Mouse (Mus musculus): Measurements from ENCODE around the gene Trmt112. TPM values are rescaled to one million over a fixed set of nuclear protein-coding genes. Genes with fewer than 3 reads are reported as not detected.
"Not testable (repeated sequence)": the region's sequence is repeated elsewhere in the genome, so short reads cannot be mapped to it uniquely, and the experiment has no call there.

The Trmt112 gene
- total RNA-seq, 2 experiments from 2014 or later, result 34.4 to 36.5 TPM

DNA sequence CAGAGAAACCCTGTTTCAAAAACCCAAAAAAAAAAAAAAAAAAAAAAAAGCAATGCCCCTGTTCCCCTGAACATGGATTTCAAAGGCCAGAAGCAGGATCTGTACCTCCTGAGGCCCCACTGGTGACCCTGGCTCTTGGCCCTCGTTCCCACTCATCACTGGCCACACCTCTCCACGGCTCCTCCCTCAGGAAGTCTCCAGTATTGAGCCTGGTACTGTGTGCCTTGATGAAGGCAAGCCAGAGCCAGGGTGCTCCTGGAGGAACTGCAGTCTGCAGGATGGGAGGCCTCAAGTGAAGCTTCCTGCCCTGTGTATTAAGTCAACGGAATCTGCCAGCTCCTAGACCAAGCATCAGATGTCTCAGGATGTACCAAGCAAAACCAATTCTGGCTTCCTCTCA lies 3.3 kb upstream of the Trmt112 start:
- intact Hi-C loops (cut with DNase I), result loop anchor here (5.0 kb wide), 1 partner anchor 49 kb away; the partner anchor contains the start of gene Ccdc88b
- DNase-seq (ENCODE audit: low spot score in 2 of 2), result no peak

- intact Hi-C loops (cut with DNase I), result loop anchor here (5.0 kb wide), 1 partner anchor 50 kb away; the partner anchor contains the start of gene Ccdc88b
These were observed 2.4 kb upstream of the Trmt112 start for GRCm38 (mm10) chr19:6907094-6907493.

DNA sequence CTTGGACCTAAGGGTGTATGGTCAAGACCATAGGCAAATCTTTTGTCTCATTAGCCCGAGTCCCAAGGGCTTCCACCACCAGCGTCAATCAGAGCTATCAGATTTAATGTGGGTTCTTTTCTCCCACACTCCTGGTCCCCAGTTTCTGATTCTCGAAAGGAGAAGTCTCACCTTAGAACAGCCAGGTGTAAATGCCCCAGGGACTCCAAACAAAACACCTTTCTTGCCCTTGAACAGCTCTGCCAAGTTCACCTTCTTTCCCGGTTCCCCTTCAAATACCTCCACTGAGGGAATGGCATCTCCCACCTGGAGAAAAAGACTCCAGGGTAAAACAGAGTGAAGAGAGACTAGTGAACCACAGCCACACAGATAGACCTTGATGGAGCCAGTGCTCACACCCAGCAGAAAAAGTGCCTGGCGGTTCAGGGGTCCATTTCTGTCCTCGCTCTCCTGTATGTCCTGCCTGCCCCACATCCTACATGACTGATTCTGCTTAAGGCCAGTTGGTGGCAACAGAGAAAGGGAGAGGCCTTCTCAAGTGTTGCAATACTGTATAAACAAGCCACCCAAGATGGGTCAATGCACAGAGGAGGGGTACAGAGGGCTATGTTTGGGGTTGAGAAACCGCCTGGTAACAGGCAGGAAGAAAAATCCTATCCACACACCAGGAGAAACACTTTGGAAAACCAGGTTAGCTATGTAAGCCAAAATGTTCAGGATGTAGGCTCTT lies 1.5 kb upstream of the Trmt112 start:
- DNase-seq (ENCODE audit: low spot score in 2 of 2), result no peak
- intact Hi-C loops (cut with DNase I), result loop anchor here (5.0 kb wide), 1 partner anchor 51 kb away; the partner anchor contains the start of gene Ccdc88b

More at GRCm38 (mm10) chr19:6907094-6907493, 2.4 kb upstream of the Trmt112 start:
- no peak for DNase-seq (ENCODE audit: low spot score in 2 of 2)

- no peak for DNase-seq (ENCODE audit: low spot score in 2 of 2)
- intact Hi-C loops (cut with DNase I), result loop anchor here (5.0 kb wide), 1 partner anchor 52 kb away; the partner anchor contains the start of gene Ccdc88b
These were observed 477 bp upstream of the Trmt112 start for GRCm38 (mm10) chr19:6909021-6909420.

DNA sequence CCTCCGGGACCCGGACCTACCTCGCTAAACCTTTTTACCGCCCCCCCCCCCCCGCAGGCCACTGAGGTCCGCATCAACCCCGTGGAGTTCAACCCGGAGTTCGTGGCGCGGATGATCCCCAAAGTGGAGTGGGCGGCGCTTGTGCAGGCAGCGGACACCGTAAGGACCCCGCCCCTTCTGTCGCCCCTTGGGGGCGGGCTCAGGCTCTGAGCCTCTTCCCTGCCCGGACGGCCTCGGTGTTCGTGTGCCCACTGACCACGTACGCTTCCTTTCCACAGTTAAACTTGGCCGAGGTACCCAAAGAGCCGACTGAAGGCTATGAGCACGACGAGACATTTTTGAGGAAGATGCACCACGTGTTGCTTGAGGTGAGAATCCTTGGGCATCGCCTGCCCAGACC lies 808 bp downstream of the Trmt112 start:
- DNase-seq (ENCODE audit: low spot score in 2 of 2); intact Hi-C loops (cut with DNase I): not testable (repeated sequence)

DNA sequence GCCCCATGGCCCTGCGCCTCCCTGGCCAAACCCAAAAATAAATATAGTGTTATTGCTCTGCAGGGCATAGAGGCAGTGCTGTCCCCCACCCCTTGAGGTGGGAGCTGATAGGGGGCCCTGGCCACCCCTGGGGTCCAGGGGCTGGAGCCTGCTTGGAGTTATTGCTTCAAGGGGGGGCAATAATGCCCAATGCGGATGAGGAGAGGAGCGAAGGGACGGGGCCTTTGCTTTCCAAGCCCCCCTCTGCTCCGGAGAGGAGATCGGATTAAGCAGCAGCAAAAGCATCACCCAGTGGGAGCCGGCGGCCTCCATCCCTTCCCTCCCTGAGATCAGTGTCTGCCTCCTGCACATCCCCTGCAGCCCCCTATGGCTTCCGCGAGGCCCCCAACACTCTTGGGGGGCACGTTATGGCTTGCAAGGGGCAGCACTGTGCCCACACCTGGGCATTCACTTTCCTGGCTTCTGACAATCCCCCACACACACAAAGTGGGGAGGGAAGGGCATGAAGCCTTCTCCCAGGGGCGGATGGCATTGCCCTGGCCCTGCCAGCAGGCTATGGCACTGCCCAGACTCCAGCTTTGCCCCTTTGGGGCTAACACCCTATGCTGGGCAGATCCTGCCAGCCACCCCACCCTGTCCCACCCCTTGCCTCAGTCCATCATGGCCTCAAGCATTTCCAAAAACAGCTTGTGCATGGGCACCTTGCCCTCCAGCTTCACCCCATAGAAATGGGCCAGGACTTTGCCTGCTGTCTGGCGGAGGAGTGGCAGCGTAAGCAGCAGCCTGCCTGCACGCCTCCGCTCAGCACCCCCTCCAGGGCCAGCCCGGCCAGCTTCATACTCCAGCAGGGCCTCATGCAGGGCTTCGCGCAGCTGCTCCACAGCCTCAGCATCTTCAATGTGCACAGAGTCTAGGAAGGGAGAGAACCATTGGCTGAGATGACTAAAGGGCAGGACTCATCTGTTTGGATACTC lies 1.9 kb downstream of the Trmt112 start:
- intact Hi-C loops (cut with DNase I), result no loop called here
- no peak for DNase-seq (ENCODE audit: low spot score in 2 of 2)

DNA sequence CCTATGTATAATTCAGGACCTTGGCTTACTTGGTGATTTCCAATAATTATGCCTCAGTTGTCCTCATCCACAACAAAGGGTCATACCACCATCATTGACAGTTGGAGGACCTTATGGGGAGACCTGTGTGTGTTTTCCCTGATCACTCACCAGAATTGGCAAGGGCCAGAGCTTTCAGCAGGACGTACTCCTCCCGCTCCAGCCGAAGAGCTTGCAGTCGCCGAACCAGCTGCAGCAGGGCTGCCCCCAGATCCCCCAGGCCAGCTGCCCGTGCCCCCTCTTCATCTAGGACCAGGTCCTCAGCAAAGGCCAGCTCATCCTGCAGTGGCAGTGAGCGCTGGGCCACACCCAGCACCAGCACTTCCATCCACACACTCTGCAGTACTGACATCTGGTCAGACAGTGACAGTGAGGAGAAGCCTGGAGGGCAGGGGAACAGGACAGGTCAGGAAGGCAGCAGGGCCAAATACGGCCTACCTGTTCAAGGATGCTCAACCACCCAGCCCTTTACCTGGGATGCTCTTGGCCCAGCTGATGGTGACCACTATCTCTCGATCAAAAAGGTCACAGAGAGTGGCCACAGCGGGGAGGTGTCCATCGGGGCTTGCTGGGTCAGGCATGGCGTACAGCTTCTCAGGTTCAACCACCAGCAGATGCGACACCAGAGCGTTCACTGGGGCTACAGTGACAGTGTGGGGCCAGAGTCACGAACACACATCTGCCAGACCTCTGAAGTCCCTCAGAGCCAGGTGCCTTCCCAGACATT lies 2.9 kb downstream of the Trmt112 start:
- DNase-seq (ENCODE audit: low spot score in 2 of 2), result no peak
- intact Hi-C loops (cut with DNase I), result no loop called here

GRCm38 (mm10) chr19:6913036-6913435 lies 3.5 kb downstream of the Trmt112 start:
- no peak for DNase-seq (ENCODE audit: low spot score in 2 of 2)
- intact Hi-C loops (cut with DNase I), result no loop called here

- no peak for DNase-seq (ENCODE audit: low spot score in 2 of 2)
- intact Hi-C loops (cut with DNase I), result no loop called here
These were observed 4.5 kb downstream of the Trmt112 start for GRCm38 (mm10) chr19:6913991-6914390.

- intact Hi-C loops (cut with DNase I), result no loop called here
- DNase-seq (ENCODE audit: low spot score in 2 of 2), result no peak
These were observed 5.0 kb downstream of the Trmt112 start for GRCm38 (mm10) chr19:6914540-6914939.

GRCm38 (mm10) chr19:6915276-6915675 lies 5.8 kb downstream of the Trmt112 start:
- no peak for DNase-seq (ENCODE audit: low spot score in 2 of 2)
- intact Hi-C loops (cut with DNase I), result no loop called here

DNA sequence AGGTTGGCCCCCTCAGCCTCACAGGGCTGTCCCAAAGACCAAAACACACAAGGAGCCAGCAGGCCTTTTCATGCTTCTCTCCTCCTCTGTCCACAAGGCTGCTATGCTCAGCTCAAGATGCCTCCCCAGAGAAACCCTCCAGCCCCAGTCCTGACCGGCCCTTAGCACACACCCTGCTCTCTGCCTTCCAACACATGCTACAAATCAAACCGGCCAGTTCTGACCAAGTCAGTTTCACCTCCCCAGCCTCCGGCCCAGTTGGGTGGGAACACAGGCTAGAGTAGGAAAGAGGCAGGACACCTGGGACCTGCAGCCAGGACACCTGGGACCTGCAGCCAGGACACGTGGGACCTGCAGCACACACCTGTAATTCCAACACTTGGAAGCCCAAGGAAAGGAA lies 7.0 kb downstream of the Trmt112 start:
- no peak for DNase-seq (ENCODE audit: low spot score in 2 of 2)
- intact Hi-C loops (cut with DNase I), result no loop called here

- intact Hi-C loops (cut with DNase I), result no loop called here
- no peak for DNase-seq (ENCODE audit: low spot score in 2 of 2)
These were observed 8.8 kb downstream of the Trmt112 start for GRCm38 (mm10) chr19:6918321-6918720.

GRCm38 (mm10) chr19:6919431-6919830 lies 9.9 kb downstream of the Trmt112 start:
- DNase-seq (ENCODE audit: low spot score in 2 of 2), result no peak
- intact Hi-C loops (cut with DNase I), result no loop called here

- intact Hi-C loops (cut with DNase I), result loop anchor here (5.0 kb wide), 1 partner anchor 57 kb away; the partner anchor contains the start of gene Plcb3
- no peak for DNase-seq (ENCODE audit: low spot score in 2 of 2)
These were observed 10.6 kb downstream of the Trmt112 start for GRCm38 (mm10) chr19:6919876-6920740.

GRCm38 (mm10) chr19:6920741-6921636 lies 11.5 kb downstream of the Trmt112 start:
- intact Hi-C loops (cut with DNase I), result loop anchor here (5.0 kb wide), 1 partner anchor 56 kb away; the partner anchor contains the start of gene Plcb3

More at GRCm38 (mm10) chr19:6920741-6921636, 11.5 kb downstream of the Trmt112 start:
- DNase-seq (ENCODE audit: low spot score in 2 of 2), result no peak
